Mouse (Mus musculus) megakaryocyte, embryonic 14.5 days (primary cell): ENCODE results near the gene Arhgap23.

ENCODE experiments used
- FLI1 ChIP-seq: IDR thresholded peaks from 2 replicates; pipeline ENCODE4 v1.6.1; 2012; ENCODE audit warnings: low read length, inconsistent platforms, mixed read lengths
- GATA1 ChIP-seq: IDR thresholded peaks from 3 replicates; pipeline ENCODE4 v1.6.1; 2012; ENCODE audit warnings: mixed read lengths, low read length, inconsistent platforms, borderline replicate concordance

DNA sequence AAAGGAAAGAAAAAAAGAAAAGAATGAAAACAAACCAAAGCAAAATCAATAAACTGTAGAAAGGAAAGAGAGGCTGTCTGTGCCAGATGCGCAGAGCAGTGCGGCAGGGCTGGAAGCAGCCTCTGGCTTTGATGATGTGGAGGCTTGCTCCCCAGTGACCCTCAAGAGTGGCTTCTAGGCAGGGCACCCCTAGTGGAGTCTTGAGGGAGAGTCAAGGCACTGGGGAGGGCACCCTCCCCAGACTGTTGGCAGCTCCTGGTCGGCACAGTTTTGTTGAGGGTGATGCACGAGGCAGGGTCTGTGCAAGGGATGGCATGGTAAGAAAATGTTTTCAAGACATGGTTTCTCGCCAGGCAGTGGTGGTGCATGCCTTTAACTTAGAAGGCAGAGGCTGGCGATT, 47.2 kb downstream of the Arhgap23 start:
- no peak for TF ChIP-seq GATA1
- no peak for TF ChIP-seq FLI1
